Mouse (Mus musculus) small intestine, adult 2 months (tissue): ENCODE data around the gene Mroh8. TPM values are rescaled to one million over a fixed set of nuclear protein-coding genes. Genes with fewer than 3 reads are reported as not detected.
"Not testable (repeated sequence)": the region's sequence is repeated elsewhere in the genome, so short reads cannot be mapped to it uniquely, and the experiment has no call there.

ENCODE experiments used
- H3K27ac ChIP-seq: fragments of 200-500 bp; 2 replicates; pipeline ENCODE4 v1.5.1; 2012; ENCODE audit warnings: low read depth, low read length, control low read depth, inconsistent platforms; ENCODE audit not compliant: insufficient read depth
- H3K27me3 ChIP-seq: fragments of 200-500 bp; 2 replicates; pipeline ENCODE4 v1.6.1; 2012; ENCODE audit warnings: mild to moderate bottlenecking, moderate library complexity, low read length, inconsistent platforms; ENCODE audit not compliant: control insufficient read depth, insufficient read depth
- H3K36me3 ChIP-seq: fragments of 200-500 bp; 2 replicates; pipeline ENCODE4 v1.6.1; 2012; ENCODE audit warnings: mild to moderate bottlenecking, low read length, control low read depth, inconsistent platforms; ENCODE audit not compliant: control insufficient read depth, insufficient read depth
- H3K4me1 ChIP-seq: fragments of 200-500 bp; 2 replicates; pipeline ENCODE4 v1.6.1; 2012; ENCODE audit warnings: low read length, inconsistent platforms, mixed read lengths; ENCODE audit not compliant: control insufficient read depth, insufficient read depth, insufficient read length
- H3K4me3 ChIP-seq: fragments of 200-500 bp; 2 replicates; pipeline ENCODE4 v1.5.1; 2012; ENCODE audit warnings: low read depth, mild to moderate bottlenecking, control low read depth, inconsistent platforms, low read length, moderate library complexity
- CTCF ChIP-seq: fragments of 200-500 bp; IDR thresholded peaks from 2 replicates; pipeline ENCODE4 v1.5.1; 2012; ENCODE audit warnings: low read depth, mild to moderate bottlenecking, control low read depth, inconsistent platforms, low read length, moderate library complexity, mixed read lengths; ENCODE audit not compliant: insufficient replicate concordance, insufficient read length; ENCODE audit errors: extremely low read depth
- POLR2A ChIP-seq: fragments of 200-500 bp; IDR thresholded peaks from 2 replicates; pipeline ENCODE4 v1.6.1; 2012; ENCODE audit warnings: low read depth, mild to moderate bottlenecking, control low read depth, inconsistent platforms, low read length, moderate library complexity
- WGBS: fragments of 180-500 bp; shearing (Covaris S2); methylation state at CpG from one replicate; pipeline ENCODE4 v1.1.7; 2018; 5-methylcytosine and 5-hydroxymethylcytosine counted together
- polyA plus RNA-seq: library from polyadenylated mRNA; depleted of rRNA; stranded (reverse); fragments of >200 nt; gene quantifications from 2 replicates; pipeline ENCODE4 v1.2.3, GENCODE M21; 2012; rRNA removed

The Mroh8 gene
- polyA plus RNA-seq, 1 experiment = 0.16 TPM

DNA sequence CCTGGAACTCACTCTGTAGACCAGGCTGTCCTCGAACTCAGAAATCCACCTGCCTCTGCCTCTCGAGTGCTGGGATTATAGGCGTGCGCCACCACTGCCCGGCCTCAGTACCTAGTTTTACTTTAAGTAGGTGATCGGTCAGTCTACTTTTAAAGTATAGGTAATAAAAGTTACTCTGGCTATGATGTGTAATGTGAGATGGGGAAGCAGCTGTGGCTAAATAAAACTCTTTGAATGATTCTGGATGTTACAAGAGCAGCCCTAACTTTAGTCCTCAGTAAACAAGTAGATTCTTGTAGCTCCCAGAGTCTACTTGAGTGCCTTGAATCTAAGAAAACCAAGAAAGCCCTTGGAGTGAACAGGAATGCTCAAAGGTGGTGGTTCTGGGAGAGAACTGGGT is 106.4 kb downstream of the Mroh8 start:
- TF ChIP-seq CTCF = no peak
- no peak for TF ChIP-seq POLR2A
- Histone ChIP-seq H3K4me1 (peaks cover 6% of the 10 kb centered on the region; the same call in 1 of the 2 replicates), H3K27me3 (no peaks in the 10 kb centered on the region), H3K27ac (no peak overlapping the region; the same call in 1 of the 2 replicates), H3K36me3 (peaks cover 38% of the 10 kb centered on the region), H3K4me3 (no peak overlapping the region)
- 96% methylated on average over 6 of the region's 6 CpGs for WGBS

DNA sequence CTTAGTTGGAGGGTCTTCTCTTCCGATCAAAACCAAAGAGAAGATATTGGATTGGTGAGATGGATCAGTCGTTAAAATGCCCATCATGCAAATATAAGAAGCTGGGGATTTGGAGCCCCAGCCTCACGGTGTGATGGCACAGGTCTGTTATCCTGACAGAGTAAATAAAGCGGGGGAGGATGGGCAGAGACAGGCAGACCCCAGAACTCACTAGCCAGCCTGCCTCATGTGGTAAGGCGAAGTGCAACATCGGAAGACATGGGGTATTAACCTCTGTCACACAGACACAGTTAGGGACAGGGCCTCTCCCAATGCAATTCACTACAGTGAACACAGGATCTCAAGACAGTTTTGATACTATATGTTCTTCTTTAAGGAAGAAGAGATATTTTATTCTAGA is 108.7 kb downstream of the Mroh8 start:
- 76% methylated on average over 6 of the region's 6 CpGs for WGBS
- peaks cover 31% of the 10 kb centered on the region for H3K36me3 ChIP-seq
- no peak overlapping the region for H3K27ac ChIP-seq
- peaks cover 3% of the 10 kb centered on the region; the same call in 1 of the 2 replicates for H3K4me1 ChIP-seq
- no peak overlapping the region for H3K4me3 ChIP-seq
- H3K27me3 ChIP-seq = no peaks in the 10 kb centered on the region
- TF ChIP-seq POLR2A (no peak), CTCF (no peak)

DNA sequence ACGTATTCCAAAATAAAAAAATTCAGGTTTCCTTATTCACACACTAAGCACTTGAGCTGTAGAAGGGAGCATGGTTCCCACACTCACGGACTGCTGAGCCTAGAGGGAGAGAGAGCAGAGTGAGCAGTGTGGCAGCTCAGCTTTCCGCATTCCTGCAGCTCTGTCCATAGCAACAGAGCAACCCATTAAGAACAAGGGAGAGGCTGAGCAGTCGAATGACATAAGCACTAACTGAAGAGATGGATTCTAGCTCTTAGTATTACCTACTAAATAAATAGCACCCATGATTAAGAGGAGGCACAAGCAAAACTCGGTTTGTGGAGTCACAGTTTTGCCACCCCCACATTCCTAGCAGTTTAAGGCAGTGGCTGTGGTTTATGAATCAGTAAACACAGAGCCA is 109.2 kb downstream of the Mroh8 start:
- TF ChIP-seq POLR2A = no peak
- 62% methylated on average over 5 of the region's 5 CpGs for WGBS
- H3K4me1 ChIP-seq = peaks cover 3% of the 10 kb centered on the region; the same call in 1 of the 2 replicates

DNA sequence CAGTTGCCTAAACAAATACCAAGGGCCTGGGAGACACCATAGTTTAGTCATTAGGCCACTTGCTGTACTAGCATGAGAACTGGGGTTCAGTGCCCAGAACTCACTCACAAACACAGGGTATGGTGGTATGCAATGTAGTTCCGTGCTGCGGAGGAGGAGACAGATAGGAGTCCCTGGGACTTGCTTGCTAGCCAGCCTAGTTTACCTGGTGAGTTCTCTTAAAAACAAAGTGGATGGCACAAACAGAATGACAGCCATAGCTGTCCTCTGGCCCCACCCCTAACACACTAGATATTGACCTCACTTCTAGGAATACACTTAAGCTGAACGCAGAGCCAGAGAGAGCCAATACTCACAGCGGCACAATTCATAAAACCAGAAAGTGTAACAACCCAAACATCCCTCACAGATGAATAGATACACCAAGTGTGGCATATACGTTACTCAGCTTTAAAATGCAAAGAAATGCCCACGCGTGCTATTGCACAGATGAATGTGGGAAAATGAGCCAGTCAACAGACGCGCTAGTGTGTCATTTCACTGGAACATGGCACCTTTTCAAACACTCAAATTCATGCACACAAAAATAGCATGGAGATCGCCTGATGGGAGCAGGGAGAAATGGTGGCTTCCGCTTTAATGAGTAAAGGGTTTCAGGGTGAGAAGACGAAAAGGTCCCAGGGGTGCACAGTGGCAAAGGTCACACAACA is 112.8 kb downstream of the Mroh8 start:
- H3K27ac ChIP-seq = no peak overlapping the region
- H3K27me3 ChIP-seq = no peaks in the 10 kb centered on the region
- no peak for TF ChIP-seq POLR2A
- no peak for TF ChIP-seq CTCF
- H3K4me3 ChIP-seq = no peak overlapping the region
- peaks cover 28% of the 10 kb centered on the region for H3K36me3 ChIP-seq
- 96% methylated on average over 12 of the region's 12 CpGs for WGBS
- H3K4me1 ChIP-seq = no peaks in the 10 kb centered on the region

More for the DNA sequence above, 109.2 kb downstream of the Mroh8 start:
- H3K27ac ChIP-seq = no peak overlapping the region
- peaks cover 30% of the 10 kb centered on the region for H3K36me3 ChIP-seq
- no peaks in the 10 kb centered on the region for H3K27me3 ChIP-seq
- no peak overlapping the region for H3K4me3 ChIP-seq

DNA sequence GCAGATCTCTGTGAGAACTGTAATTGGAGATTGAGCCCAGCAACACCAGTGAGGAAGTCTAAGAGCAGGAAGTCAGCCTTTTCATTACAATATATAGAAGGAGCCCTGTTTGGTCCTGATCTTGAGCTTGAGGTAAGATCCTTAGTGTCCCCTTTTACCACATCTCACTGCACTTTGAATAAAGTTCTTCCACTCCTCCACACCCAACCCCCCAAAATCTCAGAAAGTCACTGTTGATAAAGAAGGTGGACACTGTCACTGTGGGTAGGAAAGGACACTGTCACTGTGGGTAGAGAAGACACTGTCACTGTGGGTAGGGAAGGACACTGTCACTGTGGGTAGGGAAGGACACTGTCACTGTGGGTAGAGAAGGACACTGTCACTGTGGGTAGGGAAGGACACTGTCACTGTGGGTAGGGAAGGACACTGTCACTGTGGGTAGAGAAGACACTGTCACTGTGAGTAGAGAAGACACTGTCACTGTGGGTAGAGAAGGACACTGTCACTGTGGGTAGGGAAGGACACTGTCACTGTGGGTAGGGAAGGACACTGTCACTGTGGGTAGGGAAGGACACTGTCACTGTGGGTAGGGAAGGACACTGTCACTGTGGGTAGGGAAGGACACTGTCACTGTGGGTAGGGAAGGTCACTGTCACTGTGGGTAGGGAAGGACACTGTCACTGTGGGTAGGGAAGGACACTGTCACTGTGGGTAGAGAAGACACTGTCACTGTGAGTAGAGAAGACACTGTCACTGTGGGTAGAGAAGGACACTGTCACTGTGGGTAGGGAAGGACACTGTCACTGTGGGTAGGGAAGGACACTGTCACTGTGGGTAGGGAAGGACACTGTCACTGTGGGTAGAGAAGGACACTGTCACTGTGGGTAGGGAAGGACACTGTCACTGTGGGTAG is 113.8 kb downstream of the Mroh8 start:
- H3K36me3 ChIP-seq = peaks cover 35% of the 10 kb centered on the region

DNA sequence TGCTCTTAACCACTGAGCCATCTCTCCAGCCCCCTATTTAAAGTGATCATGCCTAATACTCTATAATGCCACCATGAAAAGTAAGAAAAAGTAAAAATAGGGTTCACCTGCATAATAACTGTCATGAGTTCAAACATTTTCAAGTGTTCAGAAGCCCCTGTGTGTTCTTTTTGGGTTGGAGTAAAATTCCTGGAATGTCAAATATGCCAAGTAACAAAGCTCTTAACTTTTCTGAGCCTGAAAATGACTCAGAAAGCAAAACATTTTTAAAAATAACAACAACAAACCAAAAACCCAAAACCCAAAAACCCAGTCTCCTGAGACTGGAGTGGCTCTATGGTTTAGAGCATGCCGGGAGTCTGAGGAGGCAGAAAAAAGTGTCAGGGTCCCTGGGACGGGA is 115.2 kb downstream of the Mroh8 start:
- 93% methylated on average over 2 of the region's 2 CpGs for WGBS
- no peak for TF ChIP-seq CTCF
- no peak for TF ChIP-seq POLR2A
- H3K4me1 ChIP-seq = no peaks in the 10 kb centered on the region
- H3K4me3 ChIP-seq = no peak overlapping the region
- no peaks in the 10 kb centered on the region for H3K27me3 ChIP-seq
- H3K36me3 ChIP-seq = peaks cover 37% of the 10 kb centered on the region
- no peak overlapping the region for H3K27ac ChIP-seq

More for the DNA sequence above, 113.8 kb downstream of the Mroh8 start:
- not testable (repeated sequence) for H3K27me3 ChIP-seq, H3K27ac ChIP-seq, H3K4me1 ChIP-seq, H3K4me3 ChIP-seq

Other genes with a start within 250 kb of the Mroh8 start
- gene Soga1, start 200.3 kb downstream of the Mroh8 start, polyA plus RNA-seq = 4.6 and 6.3 TPM in 2 replicates
- 8.8 and 12.4 TPM in 2 replicates for gene Tldc2, start 192.5 kb downstream of the Mroh8 start, polyA plus RNA-seq
- 18.9 and 47.7 TPM in 2 replicates for gene Samhd1, start 144.3 kb downstream of the Mroh8 start, polyA plus RNA-seq
- 1.7 and 5.2 TPM in 2 replicates for gene Rbl1, start 75.0 kb downstream of the Mroh8 start, polyA plus RNA-seq
- 85.3 and 141 TPM in 2 replicates for gene Rpn2, start 532 bp downstream of the Mroh8 start, polyA plus RNA-seq
- gene Ghrh, start 68.0 kb upstream of the Mroh8 start, polyA plus RNA-seq = 0.33 TPM in 1 of 2 replicates, not detected in the other
- 20.1 and 47.5 TPM in 2 replicates for gene Manbal, start 88.0 kb upstream of the Mroh8 start, polyA plus RNA-seq
- gene Src, start 138.9 kb upstream of the Mroh8 start, polyA plus RNA-seq = 65.9 and 161 TPM in 2 replicates